Mouse (Mus musculus): Measurements from ENCODE around the gene Psmd3. TPM values are rescaled to one million over a fixed set of nuclear protein-coding genes. Genes with fewer than 3 reads are reported as not detected.
A peak's percentile ranks its signal among the peaks of the same experiment; 100 is the strongest.

Psmd3 gene
- polyA plus RNA-seq, 1 experiment from 2014 or later: 96.2 TPM

DNA sequence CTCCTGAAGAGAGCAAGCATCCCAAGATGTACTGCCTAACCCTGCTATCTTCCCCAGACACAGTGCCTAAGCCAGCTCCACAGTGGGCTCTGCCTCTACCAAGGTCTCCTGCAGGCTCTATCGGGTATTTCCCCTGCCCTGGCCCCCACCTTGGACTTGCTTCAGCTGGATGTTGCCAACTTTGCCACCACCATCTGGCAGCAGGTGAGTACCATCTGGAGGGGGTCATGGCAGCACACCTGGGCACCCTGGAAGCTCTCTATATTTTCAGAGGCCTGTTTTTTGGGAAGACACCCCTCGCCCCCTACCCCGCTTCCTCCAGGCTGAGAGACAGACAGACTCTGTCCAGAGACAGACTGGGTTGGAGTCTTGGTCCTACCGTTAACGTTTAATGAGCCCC is 20.0 kb downstream of the Psmd3 start:
- no peaks in the 10 kb centered on the region for H3K27me3 ChIP-seq (replicated peaks; ENCODE audit: control insufficient read depth, insufficient read depth, low read length)
- ATAC-seq: no peak
- H3K9ac ChIP-seq (ENCODE audit: low read depth, low read length): no peak overlapping the region
- 81% methylated on average over 5 of the region's 5 CpGs for WGBS
- no peak overlapping the region for H3K4me2 ChIP-seq (replicated peaks; ENCODE audit: low read depth)
- H3K27ac ChIP-seq (ENCODE audit: low read depth, low read length): no peak overlapping the region
- H3K9me3 ChIP-seq (ENCODE audit: control insufficient read depth): no peaks in the 10 kb centered on the region
- TF ChIP-seq CTCF (IDR thresholded peaks at IDR 0.05; ENCODE audit: low read depth): no peak
- H3K36me3 ChIP-seq (ENCODE audit: control insufficient read depth, insufficient read depth): peaks cover 31% of the 10 kb centered on the region
- no peaks in the 10 kb centered on the region for H3K4me1 ChIP-seq (replicated peaks; ENCODE audit: control insufficient read depth, insufficient read depth, low read length)
- no peak overlapping the region for H3K4me3 ChIP-seq (ENCODE audit: low read depth, low read length)

DNA sequence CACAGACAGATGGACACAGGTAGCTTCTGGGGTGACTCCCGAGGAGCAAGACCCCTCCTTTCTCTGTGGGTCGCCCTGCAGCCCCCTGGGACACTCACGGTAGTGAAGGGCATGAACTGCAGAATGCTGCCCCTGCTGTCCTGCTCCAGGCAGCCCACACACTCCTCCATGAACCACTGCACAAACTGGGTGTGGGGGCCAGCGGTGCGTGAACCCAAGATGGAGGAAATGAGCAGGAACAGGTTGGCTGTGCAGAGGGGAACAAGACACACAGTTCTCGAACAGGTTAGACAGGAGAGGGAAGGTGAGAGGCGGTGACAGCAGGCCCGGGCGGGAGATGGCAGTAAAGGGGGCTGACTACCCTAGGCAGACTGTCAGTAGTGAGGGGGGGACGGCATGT is 22.7 kb downstream of the Psmd3 start:
- 89% methylated on average over 10 of the region's 10 CpGs for WGBS
- H3K4me2 ChIP-seq (replicated peaks; ENCODE audit: low read depth): no peak overlapping the region
- peaks cover 18% of the 10 kb centered on the region for H3K4me1 ChIP-seq (replicated peaks; ENCODE audit: control insufficient read depth, insufficient read depth, low read length)
- no peak overlapping the region for H3K4me3 ChIP-seq (ENCODE audit: low read depth, low read length)
- H3K27ac ChIP-seq (ENCODE audit: low read depth, low read length): no peak overlapping the region
- peaks cover 33% of the 10 kb centered on the region for H3K36me3 ChIP-seq (ENCODE audit: control insufficient read depth, insufficient read depth)
- no peak for TF ChIP-seq CTCF (IDR thresholded peaks at IDR 0.05; ENCODE audit: low read depth)
- no peaks in the 10 kb centered on the region for H3K9me3 ChIP-seq (ENCODE audit: control insufficient read depth)
- no peak overlapping the region for H3K9ac ChIP-seq (ENCODE audit: low read depth, low read length)
- no peak for ATAC-seq
- no peaks in the 10 kb centered on the region for H3K27me3 ChIP-seq (replicated peaks; ENCODE audit: control insufficient read depth, insufficient read depth, low read length)

GRCm38 (mm10) chr11:98707401-98708281 is 25.3 kb downstream of the Psmd3 start:
- Histone ChIP-seq H3K36me3 (ENCODE audit: control insufficient read depth, insufficient read depth) (peaks cover 40% of the 10 kb centered on the region), H3K9ac (ENCODE audit: low read depth, low read length) (0 out of 2 replicates have a peak overlapping the region, but pooled peaks have one; percentile 31), H3K27ac (ENCODE audit: low read depth, low read length) (peak overlapping the region; percentile 76), H3K9me3 (ENCODE audit: control insufficient read depth) (no peaks in the 10 kb centered on the region), H3K4me2 (replicated peaks; ENCODE audit: low read depth) (peak overlapping the region; percentile 57), H3K27me3 (replicated peaks; ENCODE audit: control insufficient read depth, insufficient read depth, low read length) (no peaks in the 10 kb centered on the region), H3K4me3 (ENCODE audit: low read depth, low read length) (no peak overlapping the region), H3K4me1 (replicated peaks; ENCODE audit: control insufficient read depth, insufficient read depth, low read length) (peaks cover 18% of the 10 kb centered on the region)
- WGBS: 71% methylated on average over 22 of the region's 22 CpGs
- peak; percentile 23; the same call in 1 of the 2 replicates for ATAC-seq
- TF ChIP-seq CTCF (IDR thresholded peaks at IDR 0.05; ENCODE audit: low read depth): no peak

- Histone ChIP-seq H3K27ac (ENCODE audit: low read depth, low read length) (peak overlapping the region; percentile 76), H3K4me1 (replicated peaks; ENCODE audit: control insufficient read depth, insufficient read depth, low read length) (peaks cover 18% of the 10 kb centered on the region), H3K9ac (ENCODE audit: low read depth, low read length) (0 out of 2 replicates have a peak overlapping the region, but pooled peaks have one; percentile 31), H3K4me3 (ENCODE audit: low read depth, low read length) (no peak overlapping the region), H3K36me3 (ENCODE audit: control insufficient read depth, insufficient read depth) (peaks cover 44% of the 10 kb centered on the region), H3K27me3 (replicated peaks; ENCODE audit: control insufficient read depth, insufficient read depth, low read length) (no peaks in the 10 kb centered on the region), H3K4me2 (replicated peaks; ENCODE audit: low read depth) (peak overlapping the region; percentile 57), H3K9me3 (ENCODE audit: control insufficient read depth) (no peaks in the 10 kb centered on the region)
- peak; percentile 50 for ATAC-seq
- WGBS: 44% methylated on average over 19 of the region's 19 CpGs
- TF ChIP-seq CTCF (IDR thresholded peaks at IDR 0.05; ENCODE audit: low read depth): no peak
Observed at GRCm38 (mm10) chr11:98708282-98708956, 26.1 kb downstream of the Psmd3 start.

- H3K4me3 ChIP-seq (ENCODE audit: low read depth, low read length): peak overlapping the region; percentile 6; the same call in 1 of the 2 replicates
- ATAC-seq: peak; percentile 69
- peak overlapping the region; percentile 57 for H3K4me2 ChIP-seq (replicated peaks; ENCODE audit: low read depth)
- TF ChIP-seq CTCF (IDR thresholded peaks at IDR 0.05; ENCODE audit: low read depth): no peak
- no peaks in the 10 kb centered on the region for H3K9me3 ChIP-seq (ENCODE audit: control insufficient read depth)
- no peaks in the 10 kb centered on the region for H3K27me3 ChIP-seq (replicated peaks; ENCODE audit: control insufficient read depth, insufficient read depth, low read length)
- 26% methylated on average over 26 of the region's 26 CpGs for WGBS
- peak overlapping the region; percentile 76 for H3K27ac ChIP-seq (ENCODE audit: low read depth, low read length)
- 0 out of 2 replicates have a peak overlapping the region, but pooled peaks have one; percentile 13 for H3K9ac ChIP-seq (ENCODE audit: low read depth, low read length)
- H3K4me1 ChIP-seq (replicated peaks; ENCODE audit: control insufficient read depth, insufficient read depth, low read length): peaks cover 18% of the 10 kb centered on the region
- H3K36me3 ChIP-seq (ENCODE audit: control insufficient read depth, insufficient read depth): peaks cover 50% of the 10 kb centered on the region
Observed at GRCm38 (mm10) chr11:98709001-98709741, 26.8 kb downstream of the Psmd3 start.
